8 mouse cellular contexts compared by ENCODE assay signal in the genomic region with DNA sequence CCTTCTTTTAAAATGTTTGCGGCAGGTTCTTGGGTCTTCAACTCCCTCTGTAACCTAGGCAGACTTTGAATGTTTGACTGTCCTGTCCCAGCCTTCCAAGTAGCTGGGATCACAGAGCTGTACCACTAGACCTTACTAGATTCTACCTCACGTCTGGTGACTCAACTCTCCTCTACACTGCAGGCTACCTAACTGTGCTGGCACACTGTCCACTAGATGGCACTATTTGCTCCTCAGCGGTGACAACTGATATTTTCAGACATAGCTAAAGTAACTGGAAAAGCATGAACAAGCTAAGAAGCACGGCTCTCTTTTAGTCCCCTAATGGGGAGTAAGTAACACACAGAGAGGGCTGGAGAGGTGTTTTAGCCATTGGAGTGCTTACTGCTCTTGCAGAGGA. TPM values are rescaled to one million over a fixed set of nuclear protein-coding genes. Genes with fewer than 3 reads are reported as not detected.
A peak's percentile ranks its signal among the peaks of the same experiment; 100 is the strongest.
DNase-seq lines count a peak whose midpoint lies in the region; ATAC-seq lines count a peak whose summit lies in the region.

No protein-coding gene starts in this region.

- H3K36me3 ChIP-seq in midbrain, embryonic 10.5 days: peaks cover 29% of the 10 kb centered on the region
- peaks cover 20% of the 10 kb centered on the region for H3K36me3 ChIP-seq in midbrain, embryonic 16.5 days (ENCODE audit: control insufficient read depth, insufficient read depth, low read length)
- H3K36me3 ChIP-seq in hindbrain, embryonic 16.5 days (ENCODE audit: control insufficient read depth, insufficient read depth, low read length): peaks cover 19% of the 10 kb centered on the region

- no peak overlapping the region for H3K4me3 ChIP-seq in midbrain, embryonic 10.5 days
- no peak overlapping the region for H3K4me3 ChIP-seq in midbrain, embryonic 16.5 days (ENCODE audit: low read depth, low read length)
- no peak overlapping the region for H3K4me3 ChIP-seq in hindbrain, embryonic 16.5 days (ENCODE audit: low read length)

- no peaks in the 10 kb centered on the region for H3K27me3 ChIP-seq in midbrain, embryonic 10.5 days (ENCODE audit: low read depth, poor library complexity, severe bottlenecking)
- no peaks in the 10 kb centered on the region for H3K27me3 ChIP-seq in midbrain, embryonic 16.5 days (ENCODE audit: control insufficient read depth, insufficient read depth, low read depth, low read length)
- H3K27me3 ChIP-seq in hindbrain, embryonic 16.5 days (replicated peaks; ENCODE audit: control insufficient read depth, insufficient read depth, low read length): no peaks in the 10 kb centered on the region

- no peaks in the 10 kb centered on the region for H3K4me1 ChIP-seq in midbrain, embryonic 10.5 days
- H3K4me1 ChIP-seq in midbrain, embryonic 16.5 days (ENCODE audit: control insufficient read depth, insufficient read depth, low read length): no peaks in the 10 kb centered on the region
- H3K4me1 ChIP-seq in hindbrain, embryonic 16.5 days (ENCODE audit: control insufficient read depth, insufficient read depth, low read depth, low read length): no peaks in the 10 kb centered on the region

- H3K27ac ChIP-seq in midbrain, embryonic 10.5 days (replicated peaks): no peak overlapping the region
- no peak overlapping the region for H3K27ac ChIP-seq in midbrain, embryonic 16.5 days (ENCODE audit: low read length)
- no peak overlapping the region for H3K27ac ChIP-seq in hindbrain, embryonic 16.5 days (ENCODE audit: low read depth, low read length)

- 41% methylated on average over 4 of the region's 4 CpGs for WGBS in midbrain, embryonic 10.5 days
- WGBS in midbrain, embryonic 16.5 days: 29% methylated on average over 4 of the region's 4 CpGs
- WGBS in hindbrain, embryonic 16.5 days: 31% methylated on average over 4 of the region's 4 CpGs

- H3K9me3 ChIP-seq in midbrain, embryonic 10.5 days (replicated peaks): no peaks in the 10 kb centered on the region
- H3K9me3 ChIP-seq in midbrain, embryonic 16.5 days (replicated peaks; ENCODE audit: control insufficient read depth, low read length, poor library complexity, severe bottlenecking): no peaks in the 10 kb centered on the region
- H3K9me3 ChIP-seq in hindbrain, embryonic 16.5 days (ENCODE audit: control insufficient read depth, low read length): peaks cover 2% of the 10 kb centered on the region

- H3K9ac ChIP-seq in midbrain, embryonic 16.5 days (ENCODE audit: low read depth, low read length): no peak overlapping the region
- H3K9ac ChIP-seq in hindbrain, embryonic 16.5 days (ENCODE audit: low read depth, low read length): no peak overlapping the region

- peak; percentile 59 for DNase-seq in midbrain, embryonic 10.5 days (ENCODE audit: low spot score)
- peak; percentile 83 for DNase-seq in brain, adult 2 months (ENCODE audit: low read depth, low spot score)
- DNase-seq in left cerebral cortex, adult 9 months (ENCODE audit: low spot score in 2 of 2): peak; percentile 26 to 76
- peak; percentile 32 to 48 for DNase-seq in spleen, postnatal 36 days (ENCODE audit: low spot score in 2 of 2)

- H3K4me2 ChIP-seq in midbrain, embryonic 16.5 days (ENCODE audit: low read length): no peak overlapping the region
- H3K4me2 ChIP-seq in hindbrain, embryonic 16.5 days (ENCODE audit: low read length): no peak overlapping the region

- no peak for ATAC-seq in midbrain, embryonic 16.5 days
- ATAC-seq in erythroblast, adult 5-6 weeks (replicated peaks; ENCODE audit: low FRiP score, poor library complexity, severe bottlenecking): peak; percentile 88
- ATAC-seq in hindbrain, embryonic 16.5 days: peak; percentile 52; the same call in 1 of the 2 replicates
- ATAC-seq in megakaryocyte progenitor cell, adult 5-6 weeks (replicated peaks; ENCODE audit: poor library complexity): peak; percentile 97

RNA-seq across cellular contexts. Expression of gene Tdrd12, which starts 8.3 kb away (rescaled TPM):
- 0.06 TPM in 1 of 2 replicates, not detected in the other for polyA plus RNA-seq in midbrain, embryonic 10.5 days (2016; fragmentation: Nextera tagmentation; extraction: Ambion mirVana)
- 0.37 and 0.63 TPM in 2 replicates for polyA plus RNA-seq in midbrain, embryonic 16.5 days (2015; fragmentation: Nextera tagmentation; extraction: Ambion mirVana)
- not detected in 2 replicates for total RNA-seq in erythroblast, adult 5-6 weeks (2015; ENCODE audit: low replicate concordance)
- total RNA-seq in erythroblast, adult 5-6 weeks (2017; ENCODE audit: low replicate concordance): 0.94 TPM in 1 of 2 replicates, not detected in the other
- 0.62 and 0.81 TPM in 2 replicates for polyA plus RNA-seq in hindbrain, embryonic 16.5 days (2015; fragmentation: Nextera tagmentation; extraction: Ambion mirVana)
- 0.20 and 0.49 TPM in 2 replicates for total RNA-seq in megakaryocyte progenitor cell, adult 5-6 weeks (2015)
- 0.68 TPM in 1 of 2 replicates, not detected in the other for total RNA-seq in megakaryocyte progenitor cell, adult 5-6 weeks (2017)

RNA-seq across cellular contexts. Expression of gene Nudt19, which starts 10.2 kb away (rescaled TPM):
- polyA plus RNA-seq in midbrain, embryonic 10.5 days (2016; fragmentation: Nextera tagmentation; extraction: Ambion mirVana): 47.4 and 48.9 TPM in 2 replicates
- 93.0 and 102 TPM in 2 replicates for polyA plus RNA-seq in midbrain, embryonic 16.5 days (2015; fragmentation: Nextera tagmentation; extraction: Ambion mirVana)
- 55.3 and 55.8 TPM in 2 replicates for total RNA-seq in erythroblast, adult 5-6 weeks (2015; ENCODE audit: low replicate concordance)
- total RNA-seq in erythroblast, adult 5-6 weeks (2017; ENCODE audit: low replicate concordance): 10.0 and 24.4 TPM in 2 replicates
- polyA plus RNA-seq in hindbrain, embryonic 16.5 days (2015; fragmentation: Nextera tagmentation; extraction: Ambion mirVana): 112 and 129 TPM in 2 replicates
- total RNA-seq in megakaryocyte progenitor cell, adult 5-6 weeks (2015): 120 and 124 TPM in 2 replicates
- total RNA-seq in megakaryocyte progenitor cell, adult 5-6 weeks (2017): 41.1 and 61.3 TPM in 2 replicates

RNA-seq across cellular contexts. Expression of gene Rgs9bp, which starts 39.5 kb away (rescaled TPM):
- polyA plus RNA-seq in midbrain, embryonic 10.5 days (2016; fragmentation: Nextera tagmentation; extraction: Ambion mirVana): 0.29 and 0.64 TPM in 2 replicates
- 0.04 and 0.06 TPM in 2 replicates for polyA plus RNA-seq in midbrain, embryonic 16.5 days (2015; fragmentation: Nextera tagmentation; extraction: Ambion mirVana)
- 0.42 and 1.7 TPM in 2 replicates for total RNA-seq in erythroblast, adult 5-6 weeks (2015; ENCODE audit: low replicate concordance)
- 0.14 and 0.68 TPM in 2 replicates for total RNA-seq in erythroblast, adult 5-6 weeks (2017; ENCODE audit: low replicate concordance)
- polyA plus RNA-seq in hindbrain, embryonic 16.5 days (2015; fragmentation: Nextera tagmentation; extraction: Ambion mirVana): 0.07 and 0.10 TPM in 2 replicates
- total RNA-seq in megakaryocyte progenitor cell, adult 5-6 weeks (2015): 0.93 and 1.2 TPM in 2 replicates
- total RNA-seq in megakaryocyte progenitor cell, adult 5-6 weeks (2017): 0.92 and 1.0 TPM in 2 replicates

RNA-seq across cellular contexts. Expression of gene Ankrd27, which starts 40.2 kb away (rescaled TPM):
- polyA plus RNA-seq in midbrain, embryonic 10.5 days (2016; fragmentation: Nextera tagmentation; extraction: Ambion mirVana): 37.7 and 39.2 TPM in 2 replicates
- 18.4 and 19.0 TPM in 2 replicates for polyA plus RNA-seq in midbrain, embryonic 16.5 days (2015; fragmentation: Nextera tagmentation; extraction: Ambion mirVana)
- total RNA-seq in erythroblast, adult 5-6 weeks (2015; ENCODE audit: low replicate concordance): 11.5 and 35.4 TPM in 2 replicates
- 12.3 and 20.6 TPM in 2 replicates for total RNA-seq in erythroblast, adult 5-6 weeks (2017; ENCODE audit: low replicate concordance)
- 17.3 and 21.4 TPM in 2 replicates for polyA plus RNA-seq in hindbrain, embryonic 16.5 days (2015; fragmentation: Nextera tagmentation; extraction: Ambion mirVana)
- 37.5 and 44.2 TPM in 2 replicates for total RNA-seq in megakaryocyte progenitor cell, adult 5-6 weeks (2015)
- total RNA-seq in megakaryocyte progenitor cell, adult 5-6 weeks (2017): 55.8 and 57.1 TPM in 2 replicates
